Mouse (Mus musculus): ENCODE data around the gene Stoml2. TPM values are rescaled to one million over a fixed set of nuclear protein-coding genes. Genes with fewer than 3 reads are reported as not detected.
"Not testable (repeated sequence)": the region's sequence is repeated elsewhere in the genome, so short reads cannot be mapped to it uniquely, and the experiment has no call there.

The Stoml2 gene
- total and polyA plus RNA-seq, 2 experiments from 2014 or later = 118 to 256 TPM

DNA sequence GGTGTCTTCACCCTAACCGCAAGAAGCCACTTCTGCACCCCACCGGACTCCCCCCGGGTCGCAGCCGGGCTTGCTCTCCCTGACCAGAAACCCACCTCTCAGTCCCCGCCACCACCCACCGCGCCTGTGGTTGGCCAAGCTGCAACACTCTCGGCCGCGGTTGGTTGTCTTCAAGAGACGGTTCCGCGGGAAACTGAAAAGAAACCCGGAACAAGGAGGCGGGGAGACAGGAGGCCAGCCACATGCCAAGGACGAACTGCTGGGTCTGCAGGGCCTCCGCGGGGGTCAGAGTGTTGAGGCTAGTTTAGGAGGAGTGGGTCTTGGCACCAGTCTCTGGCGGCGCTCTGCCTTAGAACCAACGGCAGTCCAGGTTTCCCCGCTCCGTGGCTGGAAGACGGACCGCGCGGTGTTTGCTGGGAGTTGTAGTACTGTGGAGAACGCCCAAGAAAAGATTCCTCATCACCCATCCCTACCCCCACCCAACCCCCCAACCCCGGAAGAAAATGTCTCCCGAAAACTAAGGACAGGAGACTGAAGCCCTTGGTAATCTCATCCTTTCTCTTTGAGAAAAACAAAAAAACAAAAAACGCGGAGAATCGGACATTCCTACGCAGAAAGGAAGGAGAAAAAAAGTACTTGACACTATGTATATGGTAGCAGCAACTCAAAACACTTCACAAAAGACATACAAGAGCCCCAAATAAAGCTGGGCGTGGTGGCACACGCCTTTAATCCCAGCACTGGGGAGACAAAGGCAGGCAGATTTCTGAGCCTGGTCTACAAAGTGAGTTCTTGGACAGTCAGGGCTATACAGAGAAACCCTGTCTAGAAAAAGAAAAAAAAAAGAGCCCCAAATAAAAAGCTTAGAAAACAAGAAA, 21.1 kb downstream of the Stoml2 start, which contains the start of gene Fancg:
TSS of gene Fancg (minus strand) at position 346 of the 878 bp plus-strand sequence.
- H3K36me3 ChIP-seq (ENCODE audit: insufficient read depth, low read length) = no peaks in the 10 kb centered on the region
- H3K9ac ChIP-seq (replicated peaks; ENCODE audit: low read length) = peak within 1 kb of the TSS; percentile 59
- no peaks in the 10 kb centered on the region for H3K4me1 ChIP-seq (ENCODE audit: insufficient read depth, low read length)
- no peaks in the 10 kb centered on the region for H3K9me3 ChIP-seq (ENCODE audit: low read length)
- WGBS = under 1% methylated on average over 37 of the region's 37 CpGs
- H3K4me3 ChIP-seq (ENCODE audit: low read length) = peak within 1 kb of the TSS; percentile 72
- no peak for TF ChIP-seq CTCF (IDR thresholded peaks at IDR 0.05; ENCODE audit: low read depth)
- no peaks in the 10 kb centered on the region for H3K27me3 ChIP-seq (ENCODE audit: insufficient read depth, low read length)
- ATAC-seq (peak; percentile 92), DNase-seq (ENCODE audit: low spot score) (peak; percentile 87)
- H3K4me2 ChIP-seq (ENCODE audit: low read depth, low read length) = peak within 1 kb of the TSS; percentile 92
- H3K27ac ChIP-seq = no peak within 1 kb of the TSS

DNA sequence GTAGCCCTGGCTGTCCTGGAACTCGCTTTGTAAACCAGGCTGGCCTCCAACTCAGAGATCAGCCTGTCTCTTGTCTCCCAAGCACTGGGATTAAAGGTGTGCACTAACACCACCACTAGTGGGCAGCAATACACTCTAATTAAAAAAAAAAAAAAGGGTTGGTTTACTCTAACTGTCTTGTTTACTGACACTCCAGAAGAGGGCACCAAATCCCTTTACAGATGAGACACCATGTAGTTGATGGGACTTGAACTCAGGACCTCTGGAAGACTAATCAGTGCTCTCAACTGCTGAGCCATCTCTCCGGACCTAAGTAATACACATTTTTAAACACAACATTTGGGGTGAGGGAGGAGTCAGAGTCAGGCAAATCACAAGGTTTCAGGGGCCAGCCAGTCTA, 25.7 kb downstream of the Stoml2 start:
- no peak overlapping the region for H3K4me2 ChIP-seq (ENCODE audit: low read depth, low read length)
- 64% methylated on average over 2 of the region's 2 CpGs for WGBS
- no peaks in the 10 kb centered on the region for H3K27me3 ChIP-seq (ENCODE audit: insufficient read depth, low read length)
- no peak overlapping the region for H3K4me3 ChIP-seq (ENCODE audit: low read length)
- H3K4me1 ChIP-seq (ENCODE audit: insufficient read depth, low read length) = no peaks in the 10 kb centered on the region
- no peaks in the 10 kb centered on the region for H3K9me3 ChIP-seq (ENCODE audit: low read length)
- H3K9ac ChIP-seq (replicated peaks; ENCODE audit: low read length) = no peak overlapping the region
- no peak overlapping the region for H3K27ac ChIP-seq
- no peaks in the 10 kb centered on the region for H3K36me3 ChIP-seq (ENCODE audit: insufficient read depth, low read length)
- DNase-seq (ENCODE audit: low spot score) (peak; percentile 45), ATAC-seq (no peak)
- peak; percentile 60 for TF ChIP-seq CTCF (IDR thresholded peaks at IDR 0.05; ENCODE audit: low read depth)

DNA sequence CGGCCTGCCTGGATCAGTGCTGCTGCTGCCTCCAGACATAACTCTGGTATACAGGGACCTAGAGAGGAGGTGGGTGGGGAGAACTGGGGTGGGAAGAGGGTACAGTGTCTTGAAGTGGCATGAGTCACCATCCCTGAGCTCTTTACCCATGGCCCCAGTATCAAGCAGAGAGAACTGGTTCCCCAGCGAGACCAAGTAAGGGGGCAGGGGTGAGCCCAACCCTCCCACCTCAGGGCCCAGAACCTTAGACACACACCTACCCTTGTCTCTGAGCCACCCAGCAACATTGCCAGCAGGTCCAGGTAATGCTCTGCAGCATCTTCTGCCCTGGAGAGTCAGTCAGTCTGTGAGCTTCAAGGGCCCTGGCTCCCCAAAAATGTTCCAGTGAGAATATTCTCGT, 26.6 kb downstream of the Stoml2 start:
- 96% methylated on average over 3 of the region's 3 CpGs for WGBS
- H3K9me3 ChIP-seq (ENCODE audit: low read length) = no peaks in the 10 kb centered on the region
- DNase-seq (ENCODE audit: low spot score) (no peak), ATAC-seq (no peak)
- no peak overlapping the region for H3K4me3 ChIP-seq (ENCODE audit: low read length)
- no peak overlapping the region for H3K9ac ChIP-seq (replicated peaks; ENCODE audit: low read length)
- H3K4me1 ChIP-seq (ENCODE audit: insufficient read depth, low read length) = no peaks in the 10 kb centered on the region
- no peaks in the 10 kb centered on the region for H3K36me3 ChIP-seq (ENCODE audit: insufficient read depth, low read length)
- H3K27me3 ChIP-seq (ENCODE audit: insufficient read depth, low read length) = no peaks in the 10 kb centered on the region
- no peak overlapping the region for H3K4me2 ChIP-seq (ENCODE audit: low read depth, low read length)
- no peak for TF ChIP-seq CTCF (IDR thresholded peaks at IDR 0.05; ENCODE audit: low read depth)
- H3K27ac ChIP-seq = no peak overlapping the region

DNA sequence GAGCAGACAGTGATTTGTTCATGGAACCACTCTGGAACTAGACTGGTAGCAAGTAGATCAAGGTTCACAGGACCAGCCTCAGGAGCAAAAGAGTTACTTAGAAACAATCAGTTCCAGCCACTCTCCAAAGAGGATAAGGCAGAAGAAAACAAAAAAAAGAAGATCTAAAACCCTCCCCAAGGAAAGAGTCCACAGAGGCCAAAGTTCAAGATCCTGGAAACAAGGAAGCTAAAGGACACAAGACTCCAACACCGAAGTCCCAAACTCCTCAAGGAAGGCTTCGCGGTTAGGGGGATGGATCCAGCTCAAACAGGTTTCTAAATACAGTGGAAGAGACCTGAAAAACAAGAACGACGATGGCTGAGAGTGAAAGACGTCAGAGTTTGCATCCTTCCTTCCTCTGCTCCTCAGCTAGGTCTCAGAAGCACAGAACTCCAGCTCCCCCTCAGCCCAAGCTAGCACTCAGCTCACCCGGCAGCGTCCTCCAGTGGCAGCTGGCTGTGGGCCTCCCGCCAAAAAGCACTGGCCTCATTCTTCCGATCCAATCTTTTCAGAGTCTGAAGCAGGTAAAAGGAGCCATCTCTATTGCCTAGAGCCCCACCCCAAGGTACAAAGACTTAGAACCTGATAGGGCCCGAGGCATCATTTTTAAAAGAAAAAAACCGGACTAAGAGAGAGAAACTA, 28.6 kb downstream of the Stoml2 start:
- Histone ChIP-seq H3K27me3 (ENCODE audit: insufficient read depth, low read length) (no peaks in the 10 kb centered on the region), H3K4me2 (ENCODE audit: low read depth, low read length) (no peak overlapping the region), H3K4me3 (ENCODE audit: low read length) (no peak overlapping the region), H3K36me3 (ENCODE audit: insufficient read depth, low read length) (no peaks in the 10 kb centered on the region), H3K9me3 (ENCODE audit: low read length) (no peaks in the 10 kb centered on the region), H3K9ac (replicated peaks; ENCODE audit: low read length) (no peak overlapping the region), H3K27ac (no peak overlapping the region), H3K4me1 (ENCODE audit: insufficient read depth, low read length) (peaks cover 11% of the 10 kb centered on the region)
- no peak for DNase-seq (ENCODE audit: low spot score)
- TF ChIP-seq CTCF (IDR thresholded peaks at IDR 0.05; ENCODE audit: low read depth) = no peak
- WGBS = 76% methylated on average over 12 of the region's 12 CpGs
- ATAC-seq = no peak

DNA sequence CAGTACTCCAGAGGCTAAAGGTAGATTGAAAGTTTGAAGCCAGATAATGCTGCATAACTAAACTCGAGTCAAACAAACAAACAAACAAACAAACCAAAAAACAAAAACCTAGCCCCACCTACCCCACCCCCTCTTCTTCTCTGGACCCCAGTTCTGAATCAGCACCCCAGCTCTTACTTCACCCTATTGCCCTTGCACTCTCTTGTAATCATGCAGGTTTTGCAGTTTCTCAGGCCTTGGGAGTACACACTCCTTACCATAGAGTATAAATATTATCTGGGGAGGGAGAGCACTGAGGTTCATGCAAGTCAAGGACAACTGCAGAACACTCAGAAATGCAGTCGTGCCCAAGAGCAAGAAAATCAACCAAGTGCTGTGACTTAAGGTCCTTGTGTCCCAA, 30.2 kb downstream of the Stoml2 start:
- H3K27ac ChIP-seq = peak overlapping the region; percentile 73
- TF ChIP-seq CTCF (IDR thresholded peaks at IDR 0.05; ENCODE audit: low read depth) = no peak
- H3K9ac ChIP-seq (replicated peaks; ENCODE audit: low read length) = no peak overlapping the region
- no peaks in the 10 kb centered on the region for H3K9me3 ChIP-seq (ENCODE audit: low read length)
- peaks cover 16% of the 10 kb centered on the region for H3K4me1 ChIP-seq (ENCODE audit: insufficient read depth, low read length)
- WGBS = 90% methylated on average over 2 of the region's 2 CpGs
- H3K36me3 ChIP-seq (ENCODE audit: insufficient read depth, low read length) = no peaks in the 10 kb centered on the region
- ATAC-seq = no peak
- H3K4me2 ChIP-seq (ENCODE audit: low read depth, low read length) = no peak overlapping the region
- H3K4me3 ChIP-seq (ENCODE audit: low read length) = no peak overlapping the region
- DNase-seq (ENCODE audit: low spot score) = no peak
- no peaks in the 10 kb centered on the region for H3K27me3 ChIP-seq (ENCODE audit: insufficient read depth, low read length)

DNA sequence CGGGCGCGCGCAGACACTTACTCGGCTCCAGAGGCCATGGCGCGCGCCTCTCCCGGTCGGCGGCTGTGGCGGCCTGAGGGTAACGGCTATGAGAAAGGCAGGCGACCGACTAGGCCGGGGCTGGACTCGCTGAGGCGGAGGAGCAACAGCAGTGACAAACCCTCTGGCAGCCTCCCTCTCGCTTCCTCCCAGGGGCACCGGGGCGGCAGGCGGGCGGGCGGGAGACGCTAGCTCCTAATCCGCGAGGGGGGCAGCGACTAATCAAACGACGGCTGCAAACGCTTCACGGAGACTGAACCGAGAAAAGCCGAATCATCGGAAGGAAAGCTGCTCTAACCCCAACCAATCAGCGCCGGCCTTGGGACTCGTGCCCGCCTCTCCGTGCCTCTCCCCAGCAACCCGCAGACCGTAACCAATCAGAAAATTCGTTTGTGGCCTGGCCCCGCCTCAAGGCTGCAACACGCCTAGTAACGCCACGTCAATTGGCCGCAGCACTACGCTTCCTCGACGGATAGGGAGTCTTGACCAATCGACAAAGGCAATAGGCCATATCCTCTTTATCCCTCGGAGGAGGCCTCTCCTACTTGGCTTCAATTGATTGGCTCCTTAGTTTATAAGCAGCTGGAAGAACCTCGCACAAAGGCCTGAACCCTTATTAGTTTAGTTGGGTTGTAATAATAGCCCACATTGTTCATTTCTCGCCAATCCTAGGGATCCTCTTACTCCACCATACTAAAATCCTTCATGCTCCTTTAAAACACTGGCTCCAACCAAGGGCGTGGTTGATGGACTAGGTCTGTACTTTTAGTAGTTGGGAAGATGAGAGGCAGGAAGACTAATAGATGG, 31.1 kb downstream of the Stoml2 start, which contains the start of gene Vcp:
TSS of gene Vcp (minus strand) at position 367 of the 846 bp plus-strand sequence.
- not testable (repeated sequence) for H3K27me3 ChIP-seq (ENCODE audit: insufficient read depth, low read length); H3K9me3 ChIP-seq (ENCODE audit: low read length); H3K36me3 ChIP-seq (ENCODE audit: insufficient read depth, low read length)
- peak within 1 kb of the TSS; percentile 93 for H3K4me2 ChIP-seq (ENCODE audit: low read depth, low read length)
- H3K27ac ChIP-seq = peak within 1 kb of the TSS; percentile 99
- H3K4me3 ChIP-seq (ENCODE audit: low read length) = peak within 1 kb of the TSS; percentile 96
- H3K9ac ChIP-seq (replicated peaks; ENCODE audit: low read length) = peak within 1 kb of the TSS; percentile 97
- ATAC-seq (peak; percentile 99), DNase-seq (ENCODE audit: low spot score) (peak; percentile 99)
- H3K4me1 ChIP-seq (ENCODE audit: insufficient read depth, low read length) = peaks cover 16% of the 10 kb centered on the region
- WGBS = 1% methylated on average over 46 of the region's 56 CpGs

Data from hindbrain, postnatal 0 days (tissue).